Mouse (Mus musculus): Measurements from ENCODE around the gene Fes. TPM values are rescaled to one million over a fixed set of nuclear protein-coding genes. Genes with fewer than 3 reads are reported as not detected.

Fes gene
- polyA plus RNA-seq, 1 experiment from 2014 or later, result 12.0 TPM

- peaks cover 90% of the 10 kb centered on the region for H3K36me3 ChIP-seq (ENCODE audit: insufficient read depth)
- no peak for TF ChIP-seq CTCF (IDR thresholded peaks at IDR 0.05; ENCODE audit: low read depth)
- no peak for ATAC-seq (ENCODE audit: insufficient read depth)
- WGBS, result 48% methylated on average over 3 of the region's 3 CpGs
- DNase-seq, result no peak
- no peak overlapping the region for H3K27ac ChIP-seq (ENCODE audit: low read depth)
- H3K4me3 ChIP-seq (ENCODE audit: low read depth, low read length), result no peak overlapping the region
- no peak overlapping the region for H3K4me2 ChIP-seq
- no peaks in the 10 kb centered on the region for H3K9me3 ChIP-seq (ENCODE audit: low read depth, low read length)
- no peaks in the 10 kb centered on the region for H3K4me1 ChIP-seq (ENCODE audit: insufficient read depth)
- H3K9ac ChIP-seq, result no peak overlapping the region
- H3K27me3 ChIP-seq (ENCODE audit: insufficient read depth, low read length), result no peaks in the 10 kb centered on the region
Observed at GRCm38 (mm10) chr7:80360435-80360834, 27.3 kb downstream of the Fes start.

GRCm38 (mm10) chr7:80358039-80358438, 29.7 kb downstream of the Fes start:
- Histone ChIP-seq H3K36me3 (ENCODE audit: insufficient read depth) (peaks cover 89% of the 10 kb centered on the region), H3K27ac (ENCODE audit: low read depth) (no peak overlapping the region), H3K4me3 (ENCODE audit: low read depth, low read length) (no peak overlapping the region), H3K27me3 (ENCODE audit: insufficient read depth, low read length) (no peaks in the 10 kb centered on the region), H3K9me3 (ENCODE audit: low read depth, low read length) (no peaks in the 10 kb centered on the region), H3K4me2 (no peak overlapping the region), H3K4me1 (ENCODE audit: insufficient read depth) (no peaks in the 10 kb centered on the region), H3K9ac (no peak overlapping the region)
- 80% methylated on average over 4 of the region's 4 CpGs for WGBS
- no peak for TF ChIP-seq CTCF (IDR thresholded peaks at IDR 0.05; ENCODE audit: low read depth)
- DNase-seq (no peak), ATAC-seq (ENCODE audit: insufficient read depth) (no peak)

- DNase-seq, result no peak
- Histone ChIP-seq H3K9ac (no peak overlapping the region), H3K27ac (ENCODE audit: low read depth) (no peak overlapping the region), H3K36me3 (ENCODE audit: insufficient read depth) (peaks cover 85% of the 10 kb centered on the region), H3K9me3 (ENCODE audit: low read depth, low read length) (no peaks in the 10 kb centered on the region), H3K4me2 (no peak overlapping the region), H3K27me3 (ENCODE audit: insufficient read depth, low read length) (no peaks in the 10 kb centered on the region), H3K4me3 (ENCODE audit: low read depth, low read length) (no peak overlapping the region), H3K4me1 (ENCODE audit: insufficient read depth) (no peaks in the 10 kb centered on the region)
- no peak for TF ChIP-seq CTCF (IDR thresholded peaks at IDR 0.05; ENCODE audit: low read depth)
- no peak for ATAC-seq (ENCODE audit: insufficient read depth)
- 75% methylated on average over 8 of the region's 8 CpGs for WGBS
Observed at GRCm38 (mm10) chr7:80357156-80357555, 30.6 kb downstream of the Fes start.

GRCm38 (mm10) chr7:80356351-80356750, 31.4 kb downstream of the Fes start:
- H3K27ac ChIP-seq (ENCODE audit: low read depth), result no peak overlapping the region
- H3K4me1 ChIP-seq (ENCODE audit: insufficient read depth), result no peaks in the 10 kb centered on the region
- no peak overlapping the region for H3K9ac ChIP-seq
- H3K4me2 ChIP-seq, result no peak overlapping the region
- no peak for DNase-seq
- peaks cover 81% of the 10 kb centered on the region for H3K36me3 ChIP-seq (ENCODE audit: insufficient read depth)
- no peak for TF ChIP-seq CTCF (IDR thresholded peaks at IDR 0.05; ENCODE audit: low read depth)
- H3K4me3 ChIP-seq (ENCODE audit: low read depth, low read length), result no peak overlapping the region
- H3K27me3 ChIP-seq (ENCODE audit: insufficient read depth, low read length), result no peaks in the 10 kb centered on the region
- H3K9me3 ChIP-seq (ENCODE audit: low read depth, low read length), result no peaks in the 10 kb centered on the region
- no peak for ATAC-seq (ENCODE audit: insufficient read depth)
- WGBS, result 89% methylated on average over 13 of the region's 13 CpGs

- Histone ChIP-seq H3K9ac (no peak overlapping the region), H3K9me3 (ENCODE audit: low read depth, low read length) (no peaks in the 10 kb centered on the region), H3K4me3 (ENCODE audit: low read depth, low read length) (no peak overlapping the region), H3K4me2 (no peak overlapping the region), H3K4me1 (ENCODE audit: insufficient read depth) (no peaks in the 10 kb centered on the region), H3K27ac (ENCODE audit: low read depth) (no peak overlapping the region), H3K27me3 (ENCODE audit: insufficient read depth, low read length) (no peaks in the 10 kb centered on the region), H3K36me3 (ENCODE audit: insufficient read depth) (peaks cover 63% of the 10 kb centered on the region)
- no peak for TF ChIP-seq CTCF (IDR thresholded peaks at IDR 0.05; ENCODE audit: low read depth)
- DNase-seq (no peak), ATAC-seq (ENCODE audit: insufficient read depth) (no peak)
- WGBS, result 94% methylated on average over 8 of the region's 8 CpGs
Observed at GRCm38 (mm10) chr7:80352920-80353319, 34.8 kb downstream of the Fes start.

- ATAC-seq (ENCODE audit: insufficient read depth) (no peak), DNase-seq (no peak)
- H3K27ac ChIP-seq (ENCODE audit: low read depth), result no peak overlapping the region
- no peak overlapping the region for H3K9ac ChIP-seq
- peaks cover 4% of the 10 kb centered on the region; the same call in 1 of the 2 replicates for H3K4me1 ChIP-seq (ENCODE audit: insufficient read depth)
- no peaks in the 10 kb centered on the region for H3K9me3 ChIP-seq (ENCODE audit: low read depth, low read length)
- H3K27me3 ChIP-seq (ENCODE audit: insufficient read depth, low read length), result no peaks in the 10 kb centered on the region
- TF ChIP-seq CTCF (IDR thresholded peaks at IDR 0.05; ENCODE audit: low read depth), result no peak
- no peak overlapping the region for H3K4me2 ChIP-seq
- no peak overlapping the region for H3K4me3 ChIP-seq (ENCODE audit: low read depth, low read length)
- WGBS, result 59% methylated on average over 2 of the region's 2 CpGs
- H3K36me3 ChIP-seq (ENCODE audit: insufficient read depth), result peaks cover 42% of the 10 kb centered on the region
Observed at GRCm38 (mm10) chr7:80350808-80351207, 36.9 kb downstream of the Fes start.

- WGBS, result 42% methylated on average over 13 of the region's 13 CpGs
- peak overlapping the region; percentile 80 for H3K27ac ChIP-seq (ENCODE audit: low read depth)
- H3K27me3 ChIP-seq (ENCODE audit: insufficient read depth, low read length), result no peaks in the 10 kb centered on the region
- no peaks in the 10 kb centered on the region for H3K9me3 ChIP-seq (ENCODE audit: low read depth, low read length)
- ATAC-seq (ENCODE audit: insufficient read depth) (peak; percentile 75), DNase-seq (peak; percentile 67)
- TF ChIP-seq CTCF (IDR thresholded peaks at IDR 0.05; ENCODE audit: low read depth), result no peak
- H3K36me3 ChIP-seq (ENCODE audit: insufficient read depth), result peaks cover 22% of the 10 kb centered on the region
- no peak overlapping the region for H3K4me2 ChIP-seq
- H3K4me1 ChIP-seq (ENCODE audit: insufficient read depth), result peaks cover 8% of the 10 kb centered on the region; the same call in 1 of the 2 replicates
- H3K4me3 ChIP-seq (ENCODE audit: low read depth, low read length), result no peak overlapping the region
- 0 out of 2 replicates have a peak overlapping the region, but pooled peaks have one; percentile 25 for H3K9ac ChIP-seq
Observed at GRCm38 (mm10) chr7:80347670-80348586, 39.8 kb downstream of the Fes start.
